Mouse (Mus musculus): Measurements from ENCODE around the gene Slc25a19. TPM values are rescaled to one million over a fixed set of nuclear protein-coding genes. Genes with fewer than 3 reads are reported as not detected.

The Slc25a19 gene
- 9.3 and 23.0 TPM in 2 replicates for polyA plus RNA-seq (2011; ENCODE audit: insufficient read depth, insufficient read length, low replicate concordance, missing spikeins)

- Histone ChIP-seq H3K27ac (ENCODE audit: control insufficient read depth, insufficient read depth, low read depth, low read length, poor library complexity) (peak within 1 kb of the TSS; percentile 15; the same call in 1 of the 2 replicates), H3K4me1 (ENCODE audit: control insufficient read depth, insufficient read depth, low read length) (peaks cover 1% of the 10 kb centered on the region; the same call in 1 of the 2 replicates), H3K4me3 (replicated peaks; ENCODE audit: control insufficient read depth, low read depth, low read length) (peak within 1 kb of the TSS; percentile 75)
- WGBS: under 1% methylated on average over 47 of the region's 47 CpGs
- TF ChIP-seq CTCF (IDR thresholded peaks at IDR 0.05; ENCODE audit: control insufficient read depth, insufficient read depth, low read length) (no peak), POLR2A (IDR thresholded peaks at IDR 0.05; ENCODE audit: borderline replicate concordance, control insufficient read depth, low read depth, low read length) (peak; percentile 57; the same call in 1 of the 2 replicates)
Measured at GRCm38 (mm10) chr11:115627705-115628464, at the start of gene Slc25a19. Gene Slc25a19, minus strand, starts transcription at chr11:115628295.

GRCm38 (mm10) chr11:115677511-115677910, 49.4 kb upstream of the Slc25a19 start:
- Histone ChIP-seq H3K4me3 (replicated peaks; ENCODE audit: control insufficient read depth, low read depth, low read length) (no peak overlapping the region), H3K4me1 (ENCODE audit: control insufficient read depth, insufficient read depth, low read length) (peaks cover 8% of the 10 kb centered on the region), H3K27ac (ENCODE audit: control insufficient read depth, insufficient read depth, low read depth, low read length, poor library complexity) (no peak overlapping the region)
- 74% methylated on average over 3 of the region's 3 CpGs for WGBS
- no peak for TF ChIP-seq POLR2A (IDR thresholded peaks at IDR 0.05; ENCODE audit: borderline replicate concordance, control insufficient read depth, low read depth, low read length)

GRCm38 (mm10) chr11:115676738-115677137, 48.6 kb upstream of the Slc25a19 start:
- TF ChIP-seq CTCF (IDR thresholded peaks at IDR 0.05; ENCODE audit: control insufficient read depth, insufficient read depth, low read length) (no peak), POLR2A (IDR thresholded peaks at IDR 0.05; ENCODE audit: borderline replicate concordance, control insufficient read depth, low read depth, low read length) (no peak)
- no peak overlapping the region for H3K4me3 ChIP-seq (replicated peaks; ENCODE audit: control insufficient read depth, low read depth, low read length)
- peaks cover 10% of the 10 kb centered on the region for H3K4me1 ChIP-seq (ENCODE audit: control insufficient read depth, insufficient read depth, low read length)
- H3K27ac ChIP-seq (ENCODE audit: control insufficient read depth, insufficient read depth, low read depth, low read length, poor library complexity): no peak overlapping the region
- 41% methylated on average over 8 of the region's 8 CpGs for WGBS

GRCm38 (mm10) chr11:115674235-115674865, 46.3 kb upstream of the Slc25a19 start:
- TF ChIP-seq CTCF (IDR thresholded peaks at IDR 0.05; ENCODE audit: control insufficient read depth, insufficient read depth, low read length) (no peak), POLR2A (IDR thresholded peaks at IDR 0.05; ENCODE audit: borderline replicate concordance, control insufficient read depth, low read depth, low read length) (no peak)
- H3K27ac ChIP-seq (ENCODE audit: control insufficient read depth, insufficient read depth, low read depth, low read length, poor library complexity): no peak overlapping the region

GRCm38 (mm10) chr11:115673471-115674234, 45.6 kb upstream of the Slc25a19 start:
- no peak overlapping the region for H3K4me3 ChIP-seq (replicated peaks; ENCODE audit: control insufficient read depth, low read depth, low read length)
- no peak overlapping the region for H3K27ac ChIP-seq (ENCODE audit: control insufficient read depth, insufficient read depth, low read depth, low read length, poor library complexity)
- no peak for TF ChIP-seq POLR2A (IDR thresholded peaks at IDR 0.05; ENCODE audit: borderline replicate concordance, control insufficient read depth, low read depth, low read length)
- no peak for TF ChIP-seq CTCF (IDR thresholded peaks at IDR 0.05; ENCODE audit: control insufficient read depth, insufficient read depth, low read length)
- peaks cover 13% of the 10 kb centered on the region for H3K4me1 ChIP-seq (ENCODE audit: control insufficient read depth, insufficient read depth, low read length)
- WGBS: 52% methylated on average over 9 of the region's 9 CpGs

More at GRCm38 (mm10) chr11:115674235-115674865, 46.3 kb upstream of the Slc25a19 start:
- peaks cover 13% of the 10 kb centered on the region for H3K4me1 ChIP-seq (ENCODE audit: control insufficient read depth, insufficient read depth, low read length)
- 27% methylated on average over 9 of the region's 9 CpGs for WGBS
- no peak overlapping the region for H3K4me3 ChIP-seq (replicated peaks; ENCODE audit: control insufficient read depth, low read depth, low read length)

GRCm38 (mm10) chr11:115672226-115672987, 44.3 kb upstream of the Slc25a19 start:
- Histone ChIP-seq H3K4me3 (replicated peaks; ENCODE audit: control insufficient read depth, low read depth, low read length) (no peak overlapping the region), H3K4me1 (ENCODE audit: control insufficient read depth, insufficient read depth, low read length) (peaks cover 13% of the 10 kb centered on the region), H3K27ac (ENCODE audit: control insufficient read depth, insufficient read depth, low read depth, low read length, poor library complexity) (no peak overlapping the region)
- no peak for TF ChIP-seq POLR2A (IDR thresholded peaks at IDR 0.05; ENCODE audit: borderline replicate concordance, control insufficient read depth, low read depth, low read length)
- no peak for TF ChIP-seq CTCF (IDR thresholded peaks at IDR 0.05; ENCODE audit: control insufficient read depth, insufficient read depth, low read length)
- WGBS: 44% methylated on average over 7 of the region's 7 CpGs

GRCm38 (mm10) chr11:115670451-115671050, 42.5 kb upstream of the Slc25a19 start:
- TF ChIP-seq CTCF (IDR thresholded peaks at IDR 0.05; ENCODE audit: control insufficient read depth, insufficient read depth, low read length) (no peak), POLR2A (IDR thresholded peaks at IDR 0.05; ENCODE audit: borderline replicate concordance, control insufficient read depth, low read depth, low read length) (no peak)
- no peak overlapping the region for H3K4me3 ChIP-seq (replicated peaks; ENCODE audit: control insufficient read depth, low read depth, low read length)
- WGBS: 36% methylated on average over 5 of the region's 5 CpGs
- no peak overlapping the region for H3K27ac ChIP-seq (ENCODE audit: control insufficient read depth, insufficient read depth, low read depth, low read length, poor library complexity)
- peaks cover 10% of the 10 kb centered on the region for H3K4me1 ChIP-seq (ENCODE audit: control insufficient read depth, insufficient read depth, low read length)

Data from bone marrow, adult 2 months (tissue).